Mouse (Mus musculus): ENCODE data around the gene Pdzk1ip1. TPM values are rescaled to one million over a fixed set of nuclear protein-coding genes. Genes with fewer than 3 reads are reported as not detected.

Pdzk1ip1 gene
- polyA plus RNA-seq, 1 experiment from 2014 or later = 33.8 TPM

DNA sequence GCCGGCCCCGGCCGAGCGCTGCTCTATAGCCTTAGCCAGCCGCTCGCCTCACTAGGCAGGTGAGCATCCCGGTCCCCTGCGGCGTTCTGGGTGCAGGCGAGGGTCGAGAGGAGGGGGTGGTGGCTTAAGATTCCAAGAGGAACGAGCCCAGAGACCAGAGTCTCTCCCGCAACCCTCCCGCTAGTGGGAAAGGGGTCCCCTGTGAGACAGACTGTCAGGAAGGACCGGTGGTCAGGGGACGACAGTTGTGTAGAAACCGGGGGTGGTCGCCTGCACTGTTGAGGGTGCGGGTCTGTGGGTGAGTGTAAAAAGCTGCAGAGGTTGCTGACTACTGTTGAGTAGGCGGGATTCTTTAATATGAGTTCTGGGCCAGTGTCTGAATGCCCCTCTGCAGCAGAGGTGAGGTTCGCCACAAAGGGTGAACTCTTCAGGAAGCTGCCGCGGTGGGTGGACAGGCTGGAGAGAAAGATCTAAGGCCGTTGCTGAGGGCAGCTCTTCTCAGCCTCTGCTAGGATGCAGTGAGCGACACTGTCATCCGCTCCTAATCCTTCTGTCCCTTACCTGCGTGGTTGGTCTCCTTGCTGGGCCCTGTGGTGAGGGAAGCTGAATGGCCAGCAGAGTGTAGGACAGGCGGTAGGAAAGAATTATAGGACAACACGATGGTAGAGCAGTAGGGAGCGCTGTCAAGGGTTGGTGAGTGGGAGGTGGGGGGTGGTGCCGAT lies 24.8 kb upstream of the Pdzk1ip1 start:
- Histone ChIP-seq H3K4me1 (replicated peaks; ENCODE audit: control insufficient read depth, insufficient read depth, low read length) (peaks cover 9% of the 10 kb centered on the region), H3K9ac (ENCODE audit: low read length) (peak overlapping the region; percentile 61), H3K4me2 (ENCODE audit: low read depth, low read length) (peak overlapping the region; percentile 75), H3K27ac (ENCODE audit: low read length) (no peak overlapping the region), H3K27me3 (ENCODE audit: control insufficient read depth, insufficient read depth, low read depth, low read length) (peaks cover 70% of the 10 kb centered on the region), H3K4me3 (ENCODE audit: low read length) (peak overlapping the region; percentile 51), H3K36me3 (ENCODE audit: control insufficient read depth, insufficient read depth, low read length) (no peaks in the 10 kb centered on the region), H3K9me3 (ENCODE audit: control insufficient read depth, low read length) (no peaks in the 10 kb centered on the region)
- 1% methylated on average over 31 of the region's 31 CpGs for WGBS
- no peak for ATAC-seq (ENCODE audit: low read depth)

DNA sequence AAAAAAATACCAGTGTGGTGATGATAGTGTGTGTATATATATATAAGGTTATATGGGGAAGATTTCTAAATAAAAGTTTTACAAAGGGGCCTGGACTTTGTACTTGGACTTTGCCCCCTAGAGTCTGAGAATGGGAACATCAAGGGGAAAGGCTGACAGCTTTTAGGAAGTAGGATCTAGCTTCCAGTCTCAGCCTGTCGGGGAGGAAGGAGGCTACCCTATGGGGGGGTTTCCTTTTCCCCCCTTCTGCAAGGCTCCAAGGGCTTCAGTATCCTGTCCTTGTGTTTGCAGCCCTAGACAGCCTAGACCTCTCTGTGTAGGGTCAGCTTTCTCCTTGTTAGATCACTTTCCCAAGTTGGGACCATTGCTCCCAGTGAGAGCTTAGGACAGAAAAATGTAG lies 16.8 kb upstream of the Pdzk1ip1 start:
- Histone ChIP-seq H3K4me1 (replicated peaks; ENCODE audit: control insufficient read depth, insufficient read depth, low read length) (no peaks in the 10 kb centered on the region; the same call in 1 of the 2 replicates), H3K27ac (ENCODE audit: low read length) (no peak overlapping the region), H3K27me3 (ENCODE audit: control insufficient read depth, insufficient read depth, low read depth, low read length) (no peaks in the 10 kb centered on the region), H3K9ac (ENCODE audit: low read length) (no peak overlapping the region), H3K4me2 (ENCODE audit: low read depth, low read length) (no peak overlapping the region), H3K36me3 (ENCODE audit: control insufficient read depth, insufficient read depth, low read length) (no peaks in the 10 kb centered on the region), H3K9me3 (ENCODE audit: control insufficient read depth, low read length) (no peaks in the 10 kb centered on the region), H3K4me3 (ENCODE audit: low read length) (no peak overlapping the region)
- WGBS = 29% methylated on average over 1 of the region's 1 CpGs
- peak; percentile 61; the same call in 1 of the 2 replicates for ATAC-seq (ENCODE audit: low read depth)

- Histone ChIP-seq H3K4me2 (ENCODE audit: low read depth, low read length) (no peak overlapping the region), H3K9ac (ENCODE audit: low read length) (no peak overlapping the region), H3K9me3 (ENCODE audit: control insufficient read depth, low read length) (no peaks in the 10 kb centered on the region), H3K36me3 (ENCODE audit: control insufficient read depth, insufficient read depth, low read length) (no peaks in the 10 kb centered on the region), H3K4me1 (replicated peaks; ENCODE audit: control insufficient read depth, insufficient read depth, low read length) (peaks cover 8% of the 10 kb centered on the region), H3K4me3 (ENCODE audit: low read length) (no peak overlapping the region), H3K27ac (ENCODE audit: low read length) (peak overlapping the region; percentile 74), H3K27me3 (ENCODE audit: control insufficient read depth, insufficient read depth, low read depth, low read length) (no peaks in the 10 kb centered on the region)
- 86% methylated on average over 1 of the region's 1 CpGs for WGBS
- ATAC-seq (ENCODE audit: low read depth) = no peak
Measured at GRCm38 (mm10) chr4:115074789-115075188, 13.7 kb upstream of the Pdzk1ip1 start.

GRCm38 (mm10) chr4:115075204-115075915 lies 13.1 kb upstream of the Pdzk1ip1 start:
- H3K4me2 ChIP-seq (ENCODE audit: low read depth, low read length) = no peak overlapping the region
- H3K9me3 ChIP-seq (ENCODE audit: control insufficient read depth, low read length) = no peaks in the 10 kb centered on the region
- H3K27ac ChIP-seq (ENCODE audit: low read length) = peak overlapping the region; percentile 74
- no peaks in the 10 kb centered on the region for H3K27me3 ChIP-seq (ENCODE audit: control insufficient read depth, insufficient read depth, low read depth, low read length)
- no peak overlapping the region for H3K9ac ChIP-seq (ENCODE audit: low read length)
- no peaks in the 10 kb centered on the region for H3K36me3 ChIP-seq (ENCODE audit: control insufficient read depth, insufficient read depth, low read length)
- peak; percentile 79 for ATAC-seq (ENCODE audit: low read depth)
- H3K4me1 ChIP-seq (replicated peaks; ENCODE audit: control insufficient read depth, insufficient read depth, low read length) = peaks cover 9% of the 10 kb centered on the region
- H3K4me3 ChIP-seq (ENCODE audit: low read length) = no peak overlapping the region
- WGBS = 29% methylated on average over 3 of the region's 3 CpGs

DNA sequence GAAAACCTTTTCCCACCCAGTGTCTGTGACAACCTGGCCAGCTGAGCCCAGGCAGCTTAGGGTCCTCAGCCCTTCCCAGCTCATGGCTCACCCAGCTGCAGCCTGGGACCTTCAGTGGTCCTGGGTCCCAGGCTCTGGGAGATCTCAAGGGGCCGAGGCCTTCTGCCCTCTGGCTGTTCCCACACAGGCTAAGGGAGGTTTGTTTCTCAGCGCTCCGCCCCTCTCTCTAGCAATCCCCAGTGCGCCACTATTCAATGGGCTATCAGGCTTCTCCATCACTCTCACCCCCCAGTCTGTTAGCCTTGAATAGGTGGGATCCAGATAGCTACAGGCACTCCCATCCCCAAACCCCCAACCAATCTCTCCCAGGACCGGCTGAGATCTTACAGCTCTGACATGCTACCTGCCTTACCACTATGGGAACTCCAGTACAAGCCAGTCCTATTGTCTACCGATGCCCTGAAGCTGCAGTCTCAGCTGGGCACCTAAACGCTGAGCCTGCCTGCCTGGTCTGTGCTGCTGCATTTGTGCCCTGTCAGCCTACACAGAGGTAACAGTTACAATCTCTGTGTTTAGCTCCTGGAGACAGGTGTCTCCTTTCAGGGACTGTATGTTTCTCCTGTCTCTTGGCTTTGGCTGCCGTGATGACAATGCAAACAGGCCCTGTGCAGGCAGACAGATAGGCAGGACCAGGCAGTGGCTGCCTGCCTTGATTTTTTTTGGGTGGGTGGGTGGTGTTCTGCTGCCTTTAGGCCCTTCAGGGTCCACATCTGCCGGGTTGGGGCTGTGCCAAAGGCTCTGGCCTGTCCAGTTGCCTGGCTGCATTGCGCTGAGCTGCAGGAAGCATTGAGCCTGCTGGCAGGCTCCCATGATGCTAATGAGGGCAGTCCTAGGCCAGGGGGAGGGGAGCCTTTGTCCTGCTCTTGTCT lies 9.4 kb upstream of the Pdzk1ip1 start:
- Histone ChIP-seq H3K27me3 (ENCODE audit: control insufficient read depth, insufficient read depth, low read depth, low read length) (no peaks in the 10 kb centered on the region), H3K4me1 (replicated peaks; ENCODE audit: control insufficient read depth, insufficient read depth, low read length) (peaks cover 9% of the 10 kb centered on the region), H3K27ac (ENCODE audit: low read length) (peak overlapping the region; percentile 24; the same call in 1 of the 2 replicates), H3K9me3 (ENCODE audit: control insufficient read depth, low read length) (no peaks in the 10 kb centered on the region), H3K36me3 (ENCODE audit: control insufficient read depth, insufficient read depth, low read length) (no peaks in the 10 kb centered on the region), H3K9ac (ENCODE audit: low read length) (0 out of 2 replicates have a peak overlapping the region, but pooled peaks have one; percentile 9), H3K4me2 (ENCODE audit: low read depth, low read length) (no peak overlapping the region), H3K4me3 (ENCODE audit: low read length) (no peak overlapping the region)
- 34% methylated on average over 10 of the region's 10 CpGs for WGBS
- peak; percentile 72 for ATAC-seq (ENCODE audit: low read depth)

DNA sequence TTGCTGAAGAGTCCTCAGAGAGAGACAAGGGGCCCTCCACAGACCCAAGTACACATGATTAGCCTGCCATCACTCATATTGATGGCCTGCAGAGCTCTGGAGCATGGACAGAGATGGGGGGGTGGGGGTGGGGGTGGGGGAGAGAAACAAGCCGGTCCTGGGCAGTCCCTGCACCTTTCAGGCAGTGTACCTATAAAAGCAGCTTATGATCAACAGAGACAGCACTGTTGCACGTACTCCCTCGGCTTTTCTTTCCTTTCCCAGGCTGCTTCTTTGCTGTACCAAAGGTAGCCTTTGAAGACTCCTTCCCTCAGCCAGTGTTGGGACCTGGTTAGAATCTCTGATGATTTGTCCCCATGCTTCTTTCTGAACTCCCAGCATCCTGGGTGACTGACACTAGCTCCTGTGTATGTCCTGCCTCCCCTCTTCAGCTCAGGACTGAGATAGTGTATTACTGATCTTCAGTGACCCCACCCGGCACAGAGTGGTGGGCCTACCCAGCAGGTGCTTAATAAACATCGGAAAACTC lies 8.6 kb upstream of the Pdzk1ip1 start:
- ATAC-seq (ENCODE audit: low read depth) = no peak
- H3K9me3 ChIP-seq (ENCODE audit: control insufficient read depth, low read length) = no peaks in the 10 kb centered on the region
- H3K27me3 ChIP-seq (ENCODE audit: control insufficient read depth, insufficient read depth, low read depth, low read length) = no peaks in the 10 kb centered on the region
- H3K9ac ChIP-seq (ENCODE audit: low read length) = 0 out of 2 replicates have a peak overlapping the region, but pooled peaks have one; percentile 9
- H3K36me3 ChIP-seq (ENCODE audit: control insufficient read depth, insufficient read depth, low read length) = no peaks in the 10 kb centered on the region
- H3K27ac ChIP-seq (ENCODE audit: low read length) = no peak overlapping the region
- WGBS = 28% methylated on average over 5 of the region's 5 CpGs
- no peak overlapping the region for H3K4me3 ChIP-seq (ENCODE audit: low read length)
- no peak overlapping the region for H3K4me2 ChIP-seq (ENCODE audit: low read depth, low read length)
- H3K4me1 ChIP-seq (replicated peaks; ENCODE audit: control insufficient read depth, insufficient read depth, low read length) = peaks cover 9% of the 10 kb centered on the region

GRCm38 (mm10) chr4:115083031-115083430 lies 5.5 kb upstream of the Pdzk1ip1 start:
- Histone ChIP-seq H3K4me1 (replicated peaks; ENCODE audit: control insufficient read depth, insufficient read depth, low read length) (peaks cover 26% of the 10 kb centered on the region), H3K27me3 (ENCODE audit: control insufficient read depth, insufficient read depth, low read depth, low read length) (no peaks in the 10 kb centered on the region), H3K9me3 (ENCODE audit: control insufficient read depth, low read length) (no peaks in the 10 kb centered on the region), H3K9ac (ENCODE audit: low read length) (no peak overlapping the region), H3K4me3 (ENCODE audit: low read length) (no peak overlapping the region), H3K36me3 (ENCODE audit: control insufficient read depth, insufficient read depth, low read length) (no peaks in the 10 kb centered on the region), H3K4me2 (ENCODE audit: low read depth, low read length) (no peak overlapping the region), H3K27ac (ENCODE audit: low read length) (no peak overlapping the region)
- ATAC-seq (ENCODE audit: low read depth) = no peak
- WGBS = 83% methylated on average over 3 of the region's 3 CpGs

- Histone ChIP-seq H3K4me1 (replicated peaks; ENCODE audit: control insufficient read depth, insufficient read depth, low read length) (peaks cover 22% of the 10 kb centered on the region), H3K9me3 (ENCODE audit: control insufficient read depth, low read length) (no peaks in the 10 kb centered on the region), H3K27me3 (ENCODE audit: control insufficient read depth, insufficient read depth, low read depth, low read length) (no peaks in the 10 kb centered on the region), H3K4me3 (ENCODE audit: low read length) (no peak overlapping the region), H3K4me2 (ENCODE audit: low read depth, low read length) (no peak overlapping the region), H3K9ac (ENCODE audit: low read length) (no peak overlapping the region), H3K27ac (ENCODE audit: low read length) (peak overlapping the region; percentile 18; the same call in 1 of the 2 replicates), H3K36me3 (ENCODE audit: control insufficient read depth, insufficient read depth, low read length) (no peaks in the 10 kb centered on the region)
- 18% methylated on average over 6 of the region's 6 CpGs for WGBS
- ATAC-seq (ENCODE audit: low read depth) = no peak
Measured at GRCm38 (mm10) chr4:115085522-115086095, 2.9 kb upstream of the Pdzk1ip1 start.
